Mouse (Mus musculus) cerebellum, adult 2 months (tissue): ENCODE measurements at regions not wholly inside any gene's neighbourhood (a gene's known extent, or its start where the extent isn't known, plus 50 kb on each side); places are given as distances from the start of the nearest gene placed in this dataset.

Source experiments
- CTCF ChIP-seq: fragments of 200-500 bp; IDR thresholded peaks from 2 replicates; pipeline ENCODE4 v1.5.1; 2011; ENCODE audit warnings: low read depth, mild to moderate bottlenecking, control low read depth, low read length, moderate library complexity, borderline replicate concordance; ENCODE audit not compliant: insufficient read depth
- POLR2A ChIP-seq: fragments of 200-500 bp; IDR thresholded peaks from 2 replicates; pipeline ENCODE4 v1.6.1; 2011; ENCODE audit warnings: low read length, control low read depth, borderline replicate concordance; ENCODE audit not compliant: insufficient read depth

DNA sequence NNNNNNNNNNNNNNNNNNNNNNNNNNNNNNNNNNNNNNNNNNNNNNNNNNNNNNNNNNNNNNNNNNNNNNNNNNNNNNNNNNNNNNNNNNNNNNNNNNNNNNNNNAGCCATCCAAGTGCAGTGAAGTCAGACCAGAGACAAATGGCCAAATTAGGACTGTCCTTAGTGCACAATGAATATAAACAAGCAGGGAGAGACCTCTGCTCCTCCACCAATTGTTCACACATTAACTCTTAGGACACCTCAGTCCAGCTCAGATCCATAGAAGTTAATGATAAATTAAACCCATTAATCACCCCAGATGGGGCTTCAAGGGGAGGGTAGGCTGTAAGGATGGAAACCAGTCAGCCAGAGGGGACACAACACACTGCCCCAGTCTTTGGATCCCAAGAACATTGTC, 223.2 kb upstream of the Eef2kmt start:
- TF ChIP-seq CTCF (no peak), POLR2A (no peak)
